Mouse (Mus musculus): ENCODE measurements around the gene Uevld. TPM values are rescaled to one million over a fixed set of nuclear protein-coding genes. Genes with fewer than 3 reads are reported as not detected.
"Not testable (repeated sequence)": the region's sequence is repeated elsewhere in the genome, so short reads cannot be mapped to it uniquely, and the experiment has no call there.

The Uevld gene
- polyA plus RNA-seq, 1 experiment from 2014 or later, result 12.1 TPM

GRCm38 (mm10) chr7:46899343-46899742 lies 59.0 kb downstream of the Uevld start:
- H3K4me2 ChIP-seq (replicated peaks), result no peak overlapping the region
- peaks cover 85% of the 10 kb centered on the region for H3K36me3 ChIP-seq
- no peak overlapping the region for H3K27ac ChIP-seq (replicated peaks)
- 92% methylated on average over 3 of the region's 3 CpGs for WGBS
- H3K9ac ChIP-seq (replicated peaks), result no peak overlapping the region
- no peak for ATAC-seq (ENCODE audit: low FRiP score, low read depth)
- no peak overlapping the region for H3K4me3 ChIP-seq
- no peaks in the 10 kb centered on the region for H3K9me3 ChIP-seq
- H3K4me1 ChIP-seq, result no peaks in the 10 kb centered on the region
- H3K27me3 ChIP-seq, result no peaks in the 10 kb centered on the region

- WGBS, result 93% methylated on average over 3 of the region's 3 CpGs
- H3K9me3 ChIP-seq, result no peaks in the 10 kb centered on the region
- no peak overlapping the region for H3K9ac ChIP-seq (replicated peaks)
- no peak overlapping the region for H3K27ac ChIP-seq (replicated peaks)
- H3K4me1 ChIP-seq, result no peaks in the 10 kb centered on the region
- H3K4me2 ChIP-seq (replicated peaks), result no peak overlapping the region
- no peak overlapping the region for H3K4me3 ChIP-seq
- H3K36me3 ChIP-seq, result peaks cover 92% of the 10 kb centered on the region
- H3K27me3 ChIP-seq, result no peaks in the 10 kb centered on the region
- ATAC-seq (ENCODE audit: low FRiP score, low read depth), result no peak
These were observed 62.8 kb downstream of the Uevld start for GRCm38 (mm10) chr7:46895511-46895910.

DNA sequence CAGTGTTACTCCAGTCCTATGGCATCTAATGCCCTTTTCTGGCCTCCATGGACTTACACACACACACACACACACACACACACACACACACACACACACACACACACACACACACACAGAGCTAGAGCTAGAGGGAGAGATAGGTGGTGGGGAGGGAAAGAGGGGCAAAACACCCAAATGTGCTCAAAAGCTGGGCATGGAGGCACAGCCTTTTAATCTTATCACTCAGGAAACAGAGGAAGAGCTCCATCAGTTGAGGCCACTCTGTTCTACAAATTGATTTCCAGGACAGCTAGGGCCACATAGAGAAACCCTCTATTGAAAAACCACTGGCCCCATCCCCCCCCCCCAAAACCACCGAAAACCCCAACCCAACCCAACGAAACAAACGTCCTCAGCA lies 75.0 kb downstream of the Uevld start:
- Histone ChIP-seq H3K4me1 (no peaks in the 10 kb centered on the region), H3K27ac (replicated peaks) (no peak overlapping the region), H3K9me3 (no peaks in the 10 kb centered on the region), H3K27me3 (no peaks in the 10 kb centered on the region), H3K4me2 (replicated peaks) (no peak overlapping the region), H3K9ac (replicated peaks) (no peak overlapping the region), H3K4me3 (no peak overlapping the region), H3K36me3 (peaks cover 36% of the 10 kb centered on the region)
- ATAC-seq (ENCODE audit: low FRiP score, low read depth), result no peak
- WGBS, result 84% methylated on average over 3 of the region's 3 CpGs

GRCm38 (mm10) chr7:46881941-46882340 lies 76.4 kb downstream of the Uevld start:
- H3K27ac ChIP-seq (replicated peaks); H3K4me3 ChIP-seq; ATAC-seq (ENCODE audit: low FRiP score, low read depth); H3K9ac ChIP-seq (replicated peaks); H3K27me3 ChIP-seq; H3K9me3 ChIP-seq; H3K4me1 ChIP-seq; H3K4me2 ChIP-seq (replicated peaks): not testable (repeated sequence)
- peaks cover 22% of the 10 kb centered on the region for H3K36me3 ChIP-seq
- WGBS, result 84% methylated on average over 8 of the region's 8 CpGs

GRCm38 (mm10) chr7:46880992-46881391 lies 77.3 kb downstream of the Uevld start:
- ATAC-seq (ENCODE audit: low FRiP score, low read depth), result no peak
- Histone ChIP-seq H3K4me2 (replicated peaks) (no peak overlapping the region), H3K36me3 (peaks cover 13% of the 10 kb centered on the region), H3K27me3 (no peaks in the 10 kb centered on the region), H3K27ac (replicated peaks) (no peak overlapping the region), H3K4me1 (no peaks in the 10 kb centered on the region), H3K9me3 (no peaks in the 10 kb centered on the region), H3K4me3 (no peak overlapping the region), H3K9ac (replicated peaks) (no peak overlapping the region)
- WGBS, result 90% methylated on average over 2 of the region's 2 CpGs

GRCm38 (mm10) chr7:46879851-46880250 lies 78.5 kb downstream of the Uevld start:
- no peak overlapping the region for H3K27ac ChIP-seq (replicated peaks)
- 98% methylated on average over 5 of the region's 5 CpGs for WGBS
- no peak overlapping the region for H3K9ac ChIP-seq (replicated peaks)
- peaks cover 2% of the 10 kb centered on the region for H3K36me3 ChIP-seq
- no peaks in the 10 kb centered on the region for H3K27me3 ChIP-seq
- no peaks in the 10 kb centered on the region for H3K9me3 ChIP-seq
- no peaks in the 10 kb centered on the region for H3K4me1 ChIP-seq
- no peak overlapping the region for H3K4me3 ChIP-seq
- no peak for ATAC-seq (ENCODE audit: low FRiP score, low read depth)
- H3K4me2 ChIP-seq (replicated peaks), result no peak overlapping the region

GRCm38 (mm10) chr7:46877255-46877654 lies 81.1 kb downstream of the Uevld start:
- 86% methylated on average over 6 of the region's 6 CpGs for WGBS

GRCm38 (mm10) chr7:46876841-46877240 lies 81.5 kb downstream of the Uevld start:
- Histone ChIP-seq H3K9me3 (no peaks in the 10 kb centered on the region), H3K4me1 (no peaks in the 10 kb centered on the region), H3K4me3 (no peak overlapping the region), H3K27ac (replicated peaks) (no peak overlapping the region), H3K36me3 (no peaks in the 10 kb centered on the region), H3K27me3 (no peaks in the 10 kb centered on the region), H3K9ac (replicated peaks) (no peak overlapping the region), H3K4me2 (replicated peaks) (no peak overlapping the region)
- no peak for ATAC-seq (ENCODE audit: low FRiP score, low read depth)
- 80% methylated on average over 4 of the region's 4 CpGs for WGBS

More at GRCm38 (mm10) chr7:46877255-46877654, 81.1 kb downstream of the Uevld start:
- H3K9me3 ChIP-seq, result no peaks in the 10 kb centered on the region
- no peaks in the 10 kb centered on the region for H3K4me1 ChIP-seq
- no peak overlapping the region for H3K4me3 ChIP-seq
- H3K27me3 ChIP-seq, result no peaks in the 10 kb centered on the region
- H3K36me3 ChIP-seq, result no peaks in the 10 kb centered on the region
- H3K9ac ChIP-seq (replicated peaks), result no peak overlapping the region
- no peak overlapping the region for H3K27ac ChIP-seq (replicated peaks)
- no peak for ATAC-seq (ENCODE audit: low FRiP score, low read depth)
- H3K4me2 ChIP-seq (replicated peaks), result no peak overlapping the region

Other genes starting within 250 kb of the Uevld start
- 30.7 and 32.0 TPM in 2 replicates for gene Saal1, start 247.8 kb downstream of the Uevld start, polyA plus RNA-seq (2016; fragmentation: Nextera tagmentation; extraction: Ambion mirVana)
- gene Saa3, start 242.8 kb downstream of the Uevld start, polyA plus RNA-seq (2016; fragmentation: Nextera tagmentation; extraction: Ambion mirVana), result 0.10 TPM in 1 of 2 replicates, not detected in the other
- gene Saa4, start 225.9 kb downstream of the Uevld start, polyA plus RNA-seq (2016; fragmentation: Nextera tagmentation; extraction: Ambion mirVana), result not detected in 2 replicates
- not detected in 2 replicates for gene Saa1, start 215.5 kb downstream of the Uevld start, polyA plus RNA-seq (2016; fragmentation: Nextera tagmentation; extraction: Ambion mirVana)
- gene Saa2, start 206.7 kb downstream of the Uevld start, polyA plus RNA-seq (2016; fragmentation: Nextera tagmentation; extraction: Ambion mirVana), result not detected in 2 replicates
- 23.8 and 24.9 TPM in 2 replicates for gene Hps5, start 162.5 kb downstream of the Uevld start, polyA plus RNA-seq (2016; fragmentation: Nextera tagmentation; extraction: Ambion mirVana)
- gene Gtf2h1, start 162.4 kb downstream of the Uevld start, polyA plus RNA-seq (2016; fragmentation: Nextera tagmentation; extraction: Ambion mirVana), result 51.5 and 52.1 TPM in 2 replicates
- 802 and 809 TPM in 2 replicates for gene Ldha, start 117.1 kb downstream of the Uevld start, polyA plus RNA-seq (2016; fragmentation: Nextera tagmentation; extraction: Ambion mirVana)
- gene Ldhc, start 97.3 kb downstream of the Uevld start, polyA plus RNA-seq (2016; fragmentation: Nextera tagmentation; extraction: Ambion mirVana), result 0.22 TPM in 1 of 2 replicates, not detected in the other
- 318 and 322 TPM in 2 replicates for gene Tsg101, start 38.6 kb downstream of the Uevld start, polyA plus RNA-seq (2016; fragmentation: Nextera tagmentation; extraction: Ambion mirVana)
- not detected in 2 replicates for gene Gm9999, start 25.1 kb upstream of the Uevld start, polyA plus RNA-seq (2016; fragmentation: Nextera tagmentation; extraction: Ambion mirVana)
- gene Spty2d1, start 49.9 kb upstream of the Uevld start, polyA plus RNA-seq (2016; fragmentation: Nextera tagmentation; extraction: Ambion mirVana), result 13.1 and 14.0 TPM in 2 replicates
- 16.6 and 17.4 TPM in 2 replicates for gene Tmem86a, start 92.1 kb upstream of the Uevld start, polyA plus RNA-seq (2016; fragmentation: Nextera tagmentation; extraction: Ambion mirVana)
- 46.4 and 51.5 TPM in 2 replicates for gene Ptpn5, start 175.2 kb upstream of the Uevld start, polyA plus RNA-seq (2016; fragmentation: Nextera tagmentation; extraction: Ambion mirVana)
- not detected in 2 replicates for gene Mrgpra6, start 246.4 kb upstream of the Uevld start, polyA plus RNA-seq (2016; fragmentation: Nextera tagmentation; extraction: Ambion mirVana)

All from midbrain, embryonic 12.5 days (tissue).